Mouse (Mus musculus): ENCODE measurements around the gene Gm49027. TPM values are rescaled to one million over a fixed set of nuclear protein-coding genes. Genes with fewer than 3 reads are reported as not detected.

Gene Gm49027
- polyA plus RNA-seq, 1 experiment from 2014 or later, result 0.37 TPM

GRCm38 (mm10) chr5:123501973-123502372 lies 23.3 kb downstream of the Gm49027 start:
- POLR2A ChIA-PET, result no interaction called here
- CTCF ChIA-PET, result no interaction called here
- in situ Hi-C loops (cut with MboI; ENCODE audit: low pct_unique_long_range_greater_than_20kb), result no loop called here
- peaks cover 11% of the 10 kb centered on the region for H3K27me3 ChIP-seq
- ATAC-seq, result no peak
- TF ChIP-seq CTCF (IDR thresholded peaks at IDR 0.05), result no peak
- DNase-seq (ENCODE audit: low read depth, low spot score), result no peak

GRCm38 (mm10) chr5:123499717-123500116 lies 25.6 kb downstream of the Gm49027 start:
- CTCF ChIA-PET, result interaction anchor here (0.7 to 3.4 kb wide), 9 partner anchors 14 to 122 kb away, joined by 3 to 17 read pairs (median 5); no protein-coding TSS in a partner anchor
- H3K27me3 ChIP-seq, result peaks cover 4% of the 10 kb centered on the region
- peak; percentile 19 for ATAC-seq
- in situ Hi-C loops (cut with MboI; ENCODE audit: low pct_unique_long_range_greater_than_20kb), result loop anchor here (5.0 to 10.0 kb wide), 2 partner anchors 57 to 215 kb away; no protein-coding TSS in a partner anchor
- POLR2A ChIA-PET, result interaction anchor here (0.7 kb wide), 1 partner anchor 53 kb away, joined by 3 read pairs; no protein-coding TSS in a partner anchor
- TF ChIP-seq CTCF (IDR thresholded peaks at IDR 0.05), result no peak
- no peak for DNase-seq (ENCODE audit: low read depth, low spot score)

- POLR2A ChIA-PET, result no interaction called here
- ATAC-seq, result no peak
Measured at GRCm38 (mm10) chr5:123489935-123490334, 35.4 kb downstream of the Gm49027 start.

GRCm38 (mm10) chr5:123489112-123489785 lies 36.0 kb downstream of the Gm49027 start, which contains the start of the genes Lrrc43 and Il31:
Lrrc43 (plus strand) TSS chr5:123489305.
Il31 (minus strand) TSS chr5:123489489.
- ChIA-PET CTCF (interaction anchor here (0.8 kb wide), 1 partner anchor 10 kb away, joined by 3 read pairs; no protein-coding TSS in a partner anchor), POLR2A (interaction anchor here (0.7 kb wide), 1 partner anchor 97 kb away, joined by 5 read pairs; no protein-coding TSS in a partner anchor)
- in situ Hi-C loops (cut with MboI; ENCODE audit: low pct_unique_long_range_greater_than_20kb), result no loop called here
- ATAC-seq, result no peak
- no peak for TF ChIP-seq CTCF (IDR thresholded peaks at IDR 0.05)
- no peak for DNase-seq (ENCODE audit: low read depth, low spot score)
- peaks cover 40% of the 10 kb centered on the region for H3K27me3 ChIP-seq

More at GRCm38 (mm10) chr5:123489935-123490334, 35.4 kb downstream of the Gm49027 start:
- DNase-seq (ENCODE audit: low read depth, low spot score), result no peak
- TF ChIP-seq CTCF (IDR thresholded peaks at IDR 0.05), result no peak
- in situ Hi-C loops (cut with MboI; ENCODE audit: low pct_unique_long_range_greater_than_20kb), result loop anchor here (10.0 kb wide), 1 partner anchor 205 kb away; no protein-coding TSS in a partner anchor
- CTCF ChIA-PET, result no interaction called here
- H3K27me3 ChIP-seq, result peaks cover 38% of the 10 kb centered on the region

GRCm38 (mm10) chr5:123487659-123488395 lies 37.5 kb downstream of the Gm49027 start:
- CTCF ChIA-PET, result no interaction called here
- peaks cover 45% of the 10 kb centered on the region for H3K27me3 ChIP-seq
- no peak for TF ChIP-seq CTCF (IDR thresholded peaks at IDR 0.05)
- DNase-seq (ENCODE audit: low read depth, low spot score) (no peak), ATAC-seq (no peak)
- in situ Hi-C loops (cut with MboI; ENCODE audit: low pct_unique_long_range_greater_than_20kb), result no loop called here
- POLR2A ChIA-PET, result no interaction called here

GRCm38 (mm10) chr5:123473817-123474216 lies 51.5 kb downstream of the Gm49027 start:
- H3K27me3 ChIP-seq, result no peaks in the 10 kb centered on the region
- POLR2A ChIA-PET, result no interaction called here
- ATAC-seq (no peak), DNase-seq (ENCODE audit: low read depth, low spot score) (no peak)
- no peak for TF ChIP-seq CTCF (IDR thresholded peaks at IDR 0.05)
- CTCF ChIA-PET, result interaction anchor here (1.3 to 1.9 kb wide), 2 partner anchors 12 to 26 kb away, joined by 3 to 7 read pairs; no protein-coding TSS in a partner anchor
- in situ Hi-C loops (cut with MboI; ENCODE audit: low pct_unique_long_range_greater_than_20kb), result no loop called here

- ATAC-seq (no peak), DNase-seq (ENCODE audit: low read depth, low spot score) (no peak)
- in situ Hi-C loops (cut with MboI; ENCODE audit: low pct_unique_long_range_greater_than_20kb), result no loop called here
- CTCF ChIA-PET, result interaction anchor here (1.4 kb wide), 1 partner anchor 24 kb away, joined by 3 read pairs; no protein-coding TSS in a partner anchor
- H3K27me3 ChIP-seq, result no peaks in the 10 kb centered on the region
- POLR2A ChIA-PET, result interaction anchor here (2.0 kb wide), 1 partner anchor 12 kb away, joined by 4 read pairs; no protein-coding TSS in a partner anchor
- no peak for TF ChIP-seq CTCF (IDR thresholded peaks at IDR 0.05)
Measured at GRCm38 (mm10) chr5:123470784-123471400, 54.4 kb downstream of the Gm49027 start.

- CTCF ChIA-PET, result no interaction called here
- DNase-seq (ENCODE audit: low read depth, low spot score) (no peak), ATAC-seq (no peak)
- no peak for TF ChIP-seq CTCF (IDR thresholded peaks at IDR 0.05)
- POLR2A ChIA-PET, result no interaction called here
- in situ Hi-C loops (cut with MboI; ENCODE audit: low pct_unique_long_range_greater_than_20kb), result no loop called here
- H3K27me3 ChIP-seq, result no peaks in the 10 kb centered on the region
Measured at GRCm38 (mm10) chr5:123464638-123465037, 60.6 kb downstream of the Gm49027 start.

Other genes starting within 250 kb of the Gm49027 start
- 19.3 TPM for gene Bcl7a, start 181.7 kb downstream of the Gm49027 start, polyA plus RNA-seq (2021)
- gene Mlxip, start 130.7 kb downstream of the Gm49027 start, polyA plus RNA-seq (2021), result 20.1 TPM
- not detected for gene Lrrc43, start 36.2 kb downstream of the Gm49027 start, polyA plus RNA-seq (2021)
- not detected for gene Il31, start 36.0 kb downstream of the Gm49027 start, polyA plus RNA-seq (2021)
- gene B3gnt4, start 15.0 kb downstream of the Gm49027 start, polyA plus RNA-seq (2021), result 0.22 TPM
- gene Diablo, start 1.3 kb downstream of the Gm49027 start, polyA plus RNA-seq (2021), result 58.4 TPM
- gene Vps33a, start 47.5 kb upstream of the Gm49027 start, polyA plus RNA-seq (2021), result 30.9 TPM
- 51.3 TPM for gene Clip1, start 159.1 kb upstream of the Gm49027 start, polyA plus RNA-seq (2021)
- gene Zcchc8, start 195.6 kb upstream of the Gm49027 start, polyA plus RNA-seq (2021), result 75.4 TPM
- gene Rsrc2, start 223.9 kb upstream of the Gm49027 start, polyA plus RNA-seq (2021), result 138 TPM
- gene Kntc1, start 224.2 kb upstream of the Gm49027 start, polyA plus RNA-seq (2021), result 25.5 TPM